Mouse (Mus musculus) T-helper 1 cell (primary cell): ENCODE data around the gene Itga6.

Experiments used
- in situ Hi-C: fragments of 300-600 bp; cut with MboI, MseI; formaldehyde crosslinking; loops from one replicate; pipeline ENCODE4 v1.15.1; 2025; ENCODE audit warnings: high pct_unique_total_duplicates

Gene Itga6

DNA sequence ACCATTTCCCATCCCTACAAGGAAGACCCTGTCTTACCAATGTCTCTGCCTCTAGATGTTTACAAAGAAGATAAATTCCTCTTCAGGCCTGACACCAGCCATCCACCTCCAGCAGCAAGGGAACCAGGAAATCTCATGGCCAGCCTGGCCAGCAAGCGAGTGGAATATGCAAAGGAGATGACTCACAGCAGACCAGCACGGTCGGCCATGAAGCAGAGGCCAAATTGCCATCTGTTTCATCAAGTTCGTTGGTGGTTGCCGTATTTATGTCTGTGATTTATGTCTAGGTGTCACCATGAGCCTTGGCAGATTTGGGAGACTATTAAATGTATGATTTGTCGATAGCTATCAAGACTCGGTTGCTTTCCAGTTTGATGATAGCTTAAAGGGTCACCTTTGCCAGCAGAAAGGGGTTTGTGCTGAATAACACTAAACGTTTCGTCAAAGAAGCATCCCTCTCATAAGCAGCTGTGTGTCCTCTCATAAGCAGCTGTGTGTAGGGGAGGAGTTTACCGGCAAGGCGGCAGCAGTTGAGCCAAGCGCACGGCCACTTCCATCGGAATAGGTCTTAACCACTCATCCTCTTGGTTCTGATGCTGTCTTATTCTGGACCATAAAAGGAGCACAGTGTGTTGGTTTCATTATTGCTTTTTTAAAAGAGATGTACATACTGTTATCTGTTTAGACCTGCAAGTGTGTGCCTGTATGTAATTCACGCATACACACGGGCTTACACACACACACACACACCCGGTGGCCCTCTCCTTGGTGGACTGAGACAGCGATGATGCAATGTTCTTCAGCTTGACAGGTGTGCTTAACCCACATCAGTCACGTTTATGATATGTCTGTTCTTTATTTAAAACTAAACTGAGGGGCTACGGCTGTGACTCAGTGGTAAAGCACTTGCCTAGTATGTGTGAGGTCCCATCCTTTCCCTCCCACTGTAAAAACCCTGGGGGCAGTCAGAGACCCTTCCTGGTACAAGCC is 14.5 kb upstream of the Itga6 start:
- in situ Hi-C loops = no loop called here

DNA sequence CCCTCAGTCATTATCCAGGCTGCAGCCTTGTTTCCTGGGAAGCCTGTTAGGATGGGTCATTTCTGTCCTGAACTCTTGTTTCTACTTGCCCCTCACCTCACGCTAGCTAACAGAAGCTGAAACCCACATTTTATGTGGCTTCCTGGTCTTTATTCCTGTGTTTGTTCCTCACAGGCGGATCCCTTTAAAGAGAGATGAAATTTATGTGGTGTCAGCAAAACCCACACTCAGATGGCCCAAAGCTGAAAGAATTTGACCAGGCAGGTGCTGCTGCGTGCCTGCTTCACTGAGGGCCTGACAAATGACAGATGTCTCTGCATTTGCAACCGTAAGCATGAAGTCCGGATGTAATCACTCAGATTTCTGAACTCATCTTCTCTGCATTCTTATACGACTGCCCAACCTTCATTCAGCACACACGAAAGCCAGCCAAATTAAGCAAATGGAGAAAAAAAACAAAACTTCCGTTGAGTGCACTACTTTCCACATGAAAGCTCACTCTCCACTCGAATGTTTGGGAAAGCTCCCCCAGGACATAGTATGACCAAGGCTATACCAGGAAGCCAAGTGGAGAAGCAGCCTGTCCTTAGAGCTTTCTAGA is 10.5 kb upstream of the Itga6 start:
- in situ Hi-C loops = no loop called here

DNA sequence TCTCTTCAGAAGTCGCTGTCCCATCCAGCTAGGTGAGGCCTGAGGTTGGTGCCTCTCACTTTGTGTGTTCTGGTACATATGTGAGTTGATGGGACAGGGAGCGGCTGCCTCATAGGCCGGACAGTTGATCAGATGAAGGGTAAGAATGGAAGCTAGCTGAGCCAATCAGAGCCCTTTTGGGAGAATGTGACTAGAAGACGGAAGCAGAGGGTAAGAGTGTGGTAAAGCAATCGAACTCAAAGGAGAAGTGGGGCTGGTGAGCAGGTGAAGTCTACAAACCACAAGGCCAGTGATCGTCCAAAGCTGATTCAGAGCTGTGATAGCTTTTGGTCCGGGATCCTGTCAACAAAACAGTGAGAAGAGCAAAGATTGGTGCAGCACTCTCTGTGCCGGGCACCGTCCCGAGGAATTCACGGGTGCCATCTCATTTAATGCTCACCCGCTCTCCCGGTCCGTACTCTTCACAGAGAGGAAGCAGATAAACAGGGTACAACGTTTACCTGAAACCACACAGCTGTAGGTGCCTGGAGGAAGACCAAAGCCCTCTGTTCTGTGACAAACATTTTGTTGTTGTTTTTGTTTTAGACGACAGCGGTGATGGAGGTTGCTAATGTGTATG is 9.8 kb upstream of the Itga6 start:
- in situ Hi-C loops = no loop called here

DNA sequence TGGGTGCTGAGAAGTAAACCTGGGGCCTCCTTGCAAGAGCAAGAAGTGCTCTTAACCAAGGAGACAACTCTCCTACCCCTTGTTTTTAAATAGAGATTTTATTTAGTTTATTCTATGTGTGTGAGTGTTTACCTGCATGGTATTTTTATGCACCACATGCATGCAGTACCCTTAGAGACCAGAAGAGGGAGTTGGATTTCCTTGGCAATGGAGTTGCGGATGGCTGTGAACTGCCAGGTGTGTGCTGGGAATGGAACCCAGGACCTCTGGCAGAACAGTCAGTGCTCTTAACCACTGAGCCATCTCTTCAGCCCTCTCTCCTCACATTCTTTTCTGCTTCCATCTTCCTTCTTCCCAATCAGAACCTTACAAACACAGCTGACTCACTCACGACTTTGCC is 9.2 kb upstream of the Itga6 start:
- in situ Hi-C loops = no loop called here

DNA sequence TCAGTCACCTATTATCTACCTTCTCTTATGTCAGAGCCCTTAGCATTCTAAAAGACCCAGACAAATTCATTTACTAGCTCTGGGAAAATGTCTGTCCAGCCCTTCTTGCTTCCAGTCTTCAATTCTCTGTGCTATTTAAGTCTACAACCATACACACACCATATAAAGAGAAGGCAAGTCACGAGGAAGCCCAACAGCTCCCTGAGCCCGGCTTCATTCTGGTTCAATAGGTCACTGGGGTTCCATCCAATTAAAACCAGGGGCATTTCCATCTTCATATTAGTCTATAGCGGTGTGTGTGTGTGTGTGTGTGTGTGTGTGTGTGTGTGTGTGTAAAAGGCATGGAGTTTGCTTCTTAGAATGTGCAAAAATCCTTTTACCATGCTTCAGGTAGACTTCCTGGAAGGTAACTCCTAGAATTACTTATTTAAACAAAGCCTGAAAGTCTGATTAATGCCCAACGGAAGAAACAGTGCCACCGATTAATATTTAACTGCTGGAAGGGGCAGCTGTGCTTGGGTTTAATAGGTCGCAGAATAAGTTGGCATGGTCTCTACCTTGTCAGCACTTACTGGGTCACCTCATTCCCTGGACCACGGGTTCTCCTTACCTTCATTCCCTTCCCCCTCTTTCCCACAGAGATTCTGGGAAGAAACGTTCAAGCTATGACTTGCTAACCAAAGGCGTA is 6.1 kb upstream of the Itga6 start:
- in situ Hi-C loops = no loop called here

DNA sequence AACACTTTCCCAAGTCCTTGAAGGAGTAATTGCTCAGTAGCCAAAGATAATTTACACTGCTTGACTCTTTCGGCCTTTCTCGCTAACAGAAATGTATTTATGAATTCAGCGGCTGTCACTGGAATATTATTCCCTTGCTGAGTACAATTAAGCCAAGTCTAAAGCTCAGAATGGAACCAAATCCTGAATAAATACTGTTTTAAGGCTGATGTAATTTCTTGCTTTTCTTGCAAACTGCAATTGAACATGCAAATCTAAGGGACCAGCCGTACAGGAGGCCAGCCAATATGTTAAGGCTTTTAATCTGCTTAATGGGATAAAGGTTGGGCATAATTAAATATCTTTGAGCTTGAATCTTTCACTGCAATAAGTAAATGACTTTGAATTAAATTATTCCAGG is 2.9 kb upstream of the Itga6 start:
- in situ Hi-C loops = no loop called here

DNA sequence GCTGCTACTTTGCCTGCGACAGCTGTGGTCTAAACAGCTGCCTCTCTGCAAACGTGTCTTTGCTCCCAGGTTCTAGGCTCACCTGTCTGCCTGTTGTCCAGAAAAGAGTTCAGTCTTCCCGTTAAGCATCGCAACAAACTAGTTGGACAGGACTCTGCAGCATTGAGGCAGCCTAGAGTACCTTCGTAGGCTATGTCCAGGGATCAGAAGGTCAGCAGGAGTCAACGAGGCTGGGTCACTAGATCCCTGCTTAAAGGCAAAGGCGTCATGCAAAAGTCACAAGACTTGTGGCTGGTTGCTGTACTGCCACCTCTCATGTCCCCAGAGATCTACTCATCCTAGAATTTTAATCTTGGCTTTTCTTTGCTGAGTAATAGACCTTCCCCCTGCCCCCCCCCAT is 2.0 kb upstream of the Itga6 start:
- in situ Hi-C loops = no loop called here

DNA sequence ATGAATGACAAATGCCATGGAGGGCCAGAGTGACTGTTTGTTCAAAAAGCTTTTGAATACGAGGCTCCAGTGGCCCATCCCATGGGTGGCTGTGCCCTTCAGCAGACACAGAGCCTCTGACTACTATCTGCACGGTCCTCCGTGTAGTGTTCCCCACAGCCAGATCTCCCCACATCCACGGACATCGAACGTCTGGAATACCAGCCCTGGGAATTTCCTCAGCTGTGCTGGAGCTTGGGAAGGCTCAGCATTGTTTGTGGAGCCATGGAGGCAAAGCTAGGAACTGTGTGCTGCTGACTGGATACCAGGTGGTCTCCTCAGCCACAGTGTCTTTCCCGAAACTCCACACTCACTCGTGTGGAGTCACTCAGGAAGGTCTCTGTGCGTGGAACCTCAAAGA is 1.1 kb upstream of the Itga6 start:
- in situ Hi-C loops = no loop called here

DNA sequence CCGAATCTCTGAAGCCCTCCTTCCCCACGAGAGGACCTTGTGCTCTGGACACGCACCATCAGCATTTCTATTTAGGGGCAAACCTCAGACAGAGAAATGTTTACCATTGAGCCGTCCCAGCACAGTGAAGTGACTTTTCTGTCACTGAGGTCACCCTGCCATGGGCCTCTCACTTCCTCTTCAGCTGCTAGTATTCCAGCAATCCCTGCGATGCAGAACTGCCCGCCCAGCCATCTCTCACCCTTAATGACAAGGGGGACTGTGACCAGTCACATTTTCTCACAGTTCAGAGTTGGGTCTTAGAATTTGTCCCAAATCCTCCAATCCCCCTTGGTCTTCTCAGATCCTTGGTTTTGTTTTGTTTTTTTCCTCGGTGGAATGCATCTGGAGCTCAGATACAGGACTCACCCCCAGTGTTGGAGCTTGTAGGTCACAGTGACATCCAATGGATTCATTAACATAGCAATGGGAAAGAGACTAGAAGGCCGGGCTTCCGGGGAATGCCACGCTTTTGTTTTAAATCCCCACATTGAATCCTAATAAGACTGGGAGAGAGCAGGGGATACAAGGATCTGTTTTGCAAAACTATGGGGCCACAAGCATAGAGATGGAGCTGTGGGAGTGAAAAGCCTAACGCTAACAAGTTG is 432 bp upstream of the Itga6 start:
- in situ Hi-C loops = no loop called here

DNA sequence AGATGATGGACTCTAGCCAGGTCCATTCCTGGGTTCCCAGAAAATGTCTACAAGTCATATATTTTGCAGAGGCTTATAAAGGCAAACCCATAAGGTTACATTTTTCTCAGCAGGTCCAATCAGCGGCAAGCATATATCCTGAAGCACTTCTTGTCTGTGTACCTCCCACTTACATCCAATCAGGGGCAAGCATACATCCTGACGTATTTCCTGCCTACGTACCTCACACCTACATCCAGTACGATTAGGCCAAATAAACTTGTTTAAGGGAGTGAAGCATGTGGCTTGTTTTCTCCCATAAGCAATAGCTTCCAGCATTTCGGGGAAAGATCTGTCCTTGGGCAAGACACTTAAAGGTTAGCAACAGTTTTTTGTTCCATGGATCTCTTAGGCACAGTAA is 3.0 kb downstream of the Itga6 start:
- in situ Hi-C loops = no loop called here

DNA sequence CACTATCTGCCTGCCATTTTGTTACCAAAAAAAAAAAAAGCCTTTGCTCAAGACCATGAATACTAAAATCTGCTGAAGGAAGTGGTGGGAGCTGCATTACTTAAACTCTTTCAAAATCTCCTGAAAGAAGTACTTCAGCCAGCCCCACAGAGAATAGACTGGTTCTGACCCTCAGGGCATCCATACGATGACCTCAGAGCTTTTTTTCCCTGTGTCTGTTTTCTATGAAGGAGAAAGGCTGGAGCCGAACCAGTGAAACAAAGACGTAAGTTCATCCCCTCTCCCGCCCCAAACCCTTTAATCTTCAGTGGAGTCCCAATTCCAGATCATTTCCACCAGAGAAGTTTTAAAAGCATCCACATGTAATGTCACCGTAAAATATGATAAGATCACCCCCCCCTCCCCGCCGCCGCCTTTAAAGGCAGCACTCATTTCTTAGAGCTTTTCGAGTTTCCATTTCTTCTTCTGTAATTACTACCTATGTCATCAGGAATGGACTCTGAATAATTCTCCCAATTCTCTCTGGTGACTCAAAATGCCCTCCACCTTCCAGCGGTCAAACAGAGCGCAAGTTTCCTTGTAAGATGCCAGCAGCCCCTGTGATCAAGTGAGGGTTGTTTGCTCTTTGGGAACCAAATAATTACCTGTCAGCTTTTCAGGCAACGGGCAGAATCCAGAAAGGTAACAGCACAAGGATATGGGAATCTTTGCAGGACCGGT is 4.1 kb downstream of the Itga6 start:
- in situ Hi-C loops = no loop called here

DNA sequence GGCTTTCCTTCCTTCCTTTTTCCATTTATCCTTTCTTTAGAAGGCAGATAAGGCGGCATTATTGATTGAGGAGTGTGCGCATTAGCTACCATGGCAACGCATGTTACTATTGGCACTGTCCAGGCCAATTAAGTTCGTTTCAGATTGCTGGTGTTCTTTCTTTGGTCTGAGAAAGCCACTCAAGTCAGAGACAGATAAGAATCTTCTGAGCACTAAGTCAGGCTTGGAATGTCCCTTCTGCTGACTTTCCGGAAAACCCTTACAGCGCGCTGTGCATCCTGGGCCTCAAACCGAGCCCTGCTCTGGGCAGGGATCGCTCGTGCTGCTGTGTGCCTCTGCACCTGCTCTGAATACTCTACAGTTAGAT is 4.7 kb downstream of the Itga6 start:
- in situ Hi-C loops = no loop called here

DNA sequence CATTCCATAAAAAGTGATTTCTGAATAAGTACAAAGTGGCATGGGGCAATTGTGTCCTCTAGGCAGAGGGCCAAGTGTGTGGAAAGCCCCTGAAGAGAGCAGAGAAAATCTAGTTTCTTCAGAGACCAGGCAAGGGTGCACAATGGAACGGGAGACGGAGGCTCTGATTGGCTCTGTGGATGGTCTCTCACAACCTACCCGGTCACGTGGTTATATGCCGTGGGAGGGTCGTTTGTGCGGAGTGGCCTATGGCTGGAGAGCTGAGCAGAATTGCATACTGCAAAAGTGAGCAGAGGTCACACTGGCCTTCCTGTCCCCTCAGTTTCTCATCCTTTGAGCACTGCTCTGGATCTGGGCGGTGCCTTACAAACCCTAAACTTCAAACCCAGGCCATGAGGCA is 5.9 kb downstream of the Itga6 start:
- in situ Hi-C loops = no loop called here

DNA sequence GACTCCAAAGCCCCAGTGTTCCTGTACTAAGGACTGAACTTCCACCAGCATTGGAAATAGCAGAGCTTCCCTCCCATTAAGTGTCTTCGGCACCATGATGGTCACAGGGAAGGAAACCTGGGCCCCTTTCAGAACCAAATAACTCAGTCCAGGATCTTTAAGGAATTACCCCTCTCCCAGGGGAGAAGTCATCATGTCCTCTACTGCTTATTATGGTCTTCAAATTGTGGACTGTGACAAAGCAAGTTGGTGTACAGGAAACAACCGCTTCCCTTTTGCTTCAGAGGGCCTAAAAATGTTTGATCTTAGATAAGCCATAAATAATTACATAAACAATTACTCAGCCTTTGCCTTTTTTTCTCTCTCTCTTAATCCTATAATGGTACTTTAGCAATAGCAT is 6.4 kb downstream of the Itga6 start:
- in situ Hi-C loops = no loop called here

DNA sequence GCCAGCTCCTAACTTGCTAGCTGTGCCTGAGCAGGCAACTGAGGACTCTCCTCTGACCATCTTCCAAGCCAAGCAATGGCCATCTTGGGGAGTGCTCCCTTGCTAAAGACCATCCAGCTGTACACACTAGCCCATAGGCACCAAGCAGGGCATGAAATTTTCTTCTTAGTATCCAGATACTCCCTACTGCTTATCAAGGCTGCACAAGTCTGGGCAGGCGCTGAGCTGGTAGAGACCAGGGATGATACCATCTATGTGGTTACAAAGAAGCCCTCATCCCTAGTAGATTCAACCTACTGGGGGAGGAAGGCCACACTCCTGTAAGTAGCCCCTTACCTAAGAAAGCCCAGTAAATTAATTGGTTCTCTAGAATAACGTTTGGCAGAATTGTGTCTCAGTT is 7.0 kb downstream of the Itga6 start:
- in situ Hi-C loops = no loop called here

DNA sequence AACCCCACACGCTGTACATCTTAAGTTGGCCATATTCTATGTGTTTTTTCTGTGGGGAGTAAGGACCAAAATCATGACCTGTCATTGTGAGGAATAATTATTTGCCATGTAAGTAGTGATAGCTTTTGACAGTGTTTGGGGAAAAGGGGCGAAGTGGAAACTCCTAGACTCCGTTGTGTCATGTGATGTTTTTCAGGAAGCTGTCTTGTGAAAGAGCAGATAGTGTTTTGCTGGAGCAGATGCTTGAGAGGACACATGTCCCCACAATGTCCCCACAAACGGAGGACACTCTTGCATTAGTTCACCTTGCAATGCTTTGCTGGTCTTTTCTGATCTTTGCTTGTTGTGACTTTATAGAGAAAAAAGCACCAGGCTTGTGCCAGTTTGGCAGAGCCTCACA is 7.7 kb downstream of the Itga6 start:
- in situ Hi-C loops = no loop called here

DNA sequence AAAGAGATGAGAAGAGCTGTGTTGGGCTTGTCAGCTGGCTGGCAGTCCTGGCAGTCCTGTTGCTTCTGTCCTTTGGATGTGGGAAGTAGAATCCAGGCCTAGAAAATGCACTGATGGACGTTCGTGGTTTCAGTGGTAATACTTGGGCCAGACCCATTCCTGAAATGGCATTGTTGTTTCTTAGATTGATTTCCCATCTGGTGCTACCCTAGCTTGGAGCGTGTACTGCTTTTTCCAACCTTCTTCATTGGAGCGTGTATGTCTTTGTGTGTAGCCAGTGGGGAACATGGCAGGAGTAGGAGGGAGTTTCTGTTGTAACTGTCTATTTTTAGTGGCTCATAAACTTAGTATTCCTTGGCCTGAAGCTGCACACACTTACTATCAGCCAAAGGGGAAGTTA is 10.3 kb downstream of the Itga6 start:
- in situ Hi-C loops = no loop called here

DNA sequence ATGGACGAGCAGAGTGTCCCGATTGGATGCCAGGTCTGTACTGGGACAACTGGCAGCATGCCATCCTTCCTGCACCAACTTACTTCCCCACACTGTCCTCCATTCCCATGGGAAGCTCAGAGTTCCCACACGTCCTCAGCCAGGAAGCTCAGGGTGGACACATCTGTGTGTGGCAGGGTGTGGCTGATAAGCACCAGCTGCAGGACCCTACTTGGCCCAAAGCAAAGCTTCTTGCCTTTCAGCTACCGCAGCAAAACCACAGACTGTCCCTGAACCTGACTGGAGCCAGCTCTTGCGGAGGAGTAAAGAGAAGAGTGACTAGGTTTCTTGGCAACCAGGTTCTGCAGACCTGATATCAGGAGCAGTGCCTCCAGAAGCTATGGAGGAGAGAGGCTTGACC is 11.7 kb downstream of the Itga6 start:
- in situ Hi-C loops = no loop called here

DNA sequence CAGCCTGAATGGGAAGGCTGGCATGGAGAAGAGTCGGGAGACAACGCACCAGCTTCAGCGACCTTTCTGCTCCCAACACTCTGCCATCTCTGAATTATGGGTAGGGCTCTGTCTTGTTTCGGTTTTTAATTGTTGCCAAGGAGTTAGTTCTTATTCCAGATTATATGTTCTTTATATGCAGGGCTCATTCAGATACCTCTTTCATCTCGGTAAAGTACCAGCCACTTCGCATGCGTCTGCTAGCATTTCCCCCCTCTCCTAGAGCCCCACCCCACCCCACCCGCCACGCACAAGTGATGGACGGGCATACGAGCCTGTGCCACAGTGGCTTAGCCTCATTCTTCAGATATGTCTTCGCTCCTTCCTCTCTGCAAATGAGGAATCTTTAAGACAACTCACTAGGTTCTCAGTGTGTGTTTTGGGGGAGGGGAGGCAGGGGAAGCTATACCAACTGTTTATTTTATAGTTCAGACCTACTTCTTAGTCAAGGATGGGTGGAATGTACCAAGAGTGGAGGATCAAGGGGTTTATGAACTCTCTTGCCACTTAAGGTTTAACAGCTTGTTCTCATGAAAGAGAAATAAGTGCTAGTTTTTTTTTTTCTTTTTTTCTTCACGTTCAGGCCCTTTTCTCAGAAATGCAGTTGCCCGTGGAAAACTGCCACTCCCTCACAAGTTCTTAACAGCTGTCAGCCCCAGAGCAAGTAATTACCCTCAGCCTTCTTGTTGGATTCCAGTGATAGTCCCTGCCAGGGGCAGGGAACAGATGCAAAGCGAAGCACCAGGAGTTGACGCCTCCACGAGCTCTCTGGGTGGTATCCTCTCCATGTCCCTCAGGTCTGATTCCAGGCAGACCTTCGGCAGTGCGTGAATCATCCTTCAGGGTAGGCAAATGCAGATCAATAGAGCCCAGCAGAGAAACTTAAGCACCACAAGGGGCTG is 13.4 kb downstream of the Itga6 start:
- in situ Hi-C loops = no loop called here

DNA sequence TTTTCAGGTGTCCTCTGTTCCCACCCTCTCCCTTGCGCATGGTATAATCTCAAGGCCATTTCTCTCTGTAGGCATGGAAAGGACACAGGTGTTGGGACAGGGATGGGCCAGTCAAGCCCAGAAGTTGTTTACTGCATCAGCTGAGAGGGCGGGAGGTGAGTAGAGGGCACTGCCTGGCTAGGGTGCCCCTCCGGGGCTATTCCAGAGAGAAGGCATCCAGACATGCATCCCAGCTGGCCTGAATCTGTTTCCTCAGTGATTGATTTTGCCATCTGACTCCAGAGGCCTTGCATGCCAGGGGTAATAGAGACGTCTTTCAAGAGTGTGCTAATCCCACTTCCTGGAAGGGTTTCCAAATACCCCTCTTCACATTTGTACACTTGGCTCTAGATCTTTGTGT is 14.7 kb downstream of the Itga6 start:
- in situ Hi-C loops = no loop called here
